Mouse (Mus musculus): ENCODE measurements around the gene Vmn1r172.
"Not testable (repeated sequence)": the region's sequence is repeated elsewhere in the genome, so short reads cannot be mapped to it uniquely, and the experiment has no call there.

The Vmn1r172 gene

DNA sequence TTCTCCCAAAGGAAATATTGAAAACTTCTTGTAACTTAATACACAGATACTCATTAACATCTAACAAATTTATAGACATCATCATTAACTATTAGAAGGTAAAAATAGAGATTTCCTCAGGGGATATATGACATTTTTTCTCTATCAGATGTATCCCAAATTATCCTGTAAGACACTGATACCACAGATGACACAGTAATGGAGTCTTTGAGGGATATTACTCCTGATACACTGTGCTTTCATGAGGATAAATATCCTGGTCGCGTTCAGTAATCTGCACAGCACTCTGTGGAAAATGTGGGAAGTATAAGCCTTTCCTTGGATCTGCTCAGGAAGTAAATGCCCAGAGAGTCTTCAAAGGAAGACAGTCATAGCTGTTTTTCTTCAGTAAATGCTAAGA lies at the start of gene Vmn1r172:
TSS of gene Vmn1r172 (plus strand) at position 301 of the 400 bp plus-strand sequence.
- no peak for DNase-seq (ENCODE audit: low read depth, low spot score)

DNA sequence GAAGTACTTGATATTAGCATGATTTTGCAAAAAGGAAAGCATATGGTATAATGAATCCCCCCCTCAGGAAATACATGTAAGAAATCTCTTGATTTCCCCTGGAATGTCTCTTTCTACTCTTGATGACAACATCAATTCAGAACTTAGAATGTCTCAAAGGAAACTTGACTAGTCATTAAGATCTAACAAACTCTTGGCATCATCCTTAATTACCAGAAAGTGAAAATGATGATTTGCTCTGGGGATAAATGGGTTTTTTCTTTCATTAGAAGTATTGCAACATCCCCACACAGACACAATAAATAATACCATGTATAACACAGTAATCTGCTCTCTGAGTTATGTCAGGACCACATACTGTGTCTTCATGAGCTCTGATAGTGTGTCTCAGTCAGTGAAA lies 27.7 kb upstream of the Vmn1r172 start, which contains the start of gene Vmn1r171:
TSS of gene Vmn1r171 (plus strand) at position 301 of the 400 bp plus-strand sequence.
- DNase-seq (ENCODE audit: low read depth, low spot score): no peak

DNA sequence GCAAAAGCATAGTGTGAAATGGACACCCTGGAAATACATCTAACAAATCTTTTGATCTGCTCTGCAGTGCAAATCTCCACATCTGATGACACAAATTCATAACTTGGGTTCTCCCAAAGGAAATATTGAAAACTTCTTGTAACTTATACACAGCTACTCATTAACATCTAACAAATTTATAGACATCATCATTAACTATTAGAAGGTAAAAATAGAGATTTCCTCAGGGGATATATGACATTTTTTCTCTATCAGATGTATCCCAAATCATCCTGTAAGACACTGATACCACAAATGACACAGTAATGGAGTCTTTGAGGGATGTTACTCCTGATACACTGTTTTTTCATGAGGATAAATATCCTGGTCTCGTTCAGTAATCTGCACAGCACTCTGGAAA lies 42.3 kb downstream of the Vmn1r172 start, which contains the start of gene Vmn1r173:
TSS of gene Vmn1r173 (plus strand) at position 301 of the 400 bp plus-strand sequence.
- not testable (repeated sequence) for DNase-seq (ENCODE audit: low read depth, low spot score)
